Mouse (Mus musculus) intestine, embryonic 16.5 days (tissue): Measurements from ENCODE around the gene Slc25a25. TPM values are rescaled to one million over a fixed set of nuclear protein-coding genes. Genes with fewer than 3 reads are reported as not detected.

Source experiments
- ATAC-seq: fragments of 200-750 bp; cut with Nextera tagmentation; 2 replicates; pipeline ENCODE4 v1.8.0; 2017; ENCODE audit warnings: moderate TSS enrichment, moderate library complexity
- H3K27ac ChIP-seq: fragments of 300-500 bp; sonication (generic); 2 replicates; pipeline ENCODE4 v1.5.1; 2014; ENCODE audit warnings: mild to moderate bottlenecking, low read length
- H3K27me3 ChIP-seq: fragments of 300-500 bp; sonication (generic); replicated peaks from 2 replicates; pipeline ENCODE4 v1.6.1; 2014; ENCODE audit warnings: low read length, control low read depth, mixed read lengths; ENCODE audit not compliant: control insufficient read depth, insufficient read depth
- H3K36me3 ChIP-seq: fragments of 300-500 bp; sonication (generic); 2 replicates; pipeline ENCODE4 v1.6.1; 2014; ENCODE audit warnings: low read length, control low read depth; ENCODE audit not compliant: control insufficient read depth, insufficient read depth
- H3K4me1 ChIP-seq: fragments of 300-500 bp; sonication (generic); 2 replicates; pipeline ENCODE4 v1.6.1; 2014; ENCODE audit warnings: low read length, control low read depth, mixed read lengths; ENCODE audit not compliant: control insufficient read depth, insufficient read depth
- H3K4me2 ChIP-seq: fragments of 300-500 bp; sonication (generic); 2 replicates; pipeline ENCODE4 v1.6.1; 2014; ENCODE audit warnings: low read depth, low read length, control low read depth
- H3K4me3 ChIP-seq: fragments of 300-500 bp; sonication (generic); 2 replicates; pipeline ENCODE4 v1.5.1; 2014; ENCODE audit warnings: mild to moderate bottlenecking, low read length
- H3K9ac ChIP-seq: fragments of 300-500 bp; sonication (generic); 2 replicates; pipeline ENCODE4 v1.6.1; 2014; ENCODE audit warnings: low read depth, low read length
- H3K9me3 ChIP-seq: fragments of 300-500 bp; sonication (generic); 2 replicates; pipeline ENCODE4 v1.6.1; 2016; ENCODE audit warnings: low read length, control low read depth; ENCODE audit not compliant: control insufficient read depth
- WGBS: fragments of 180-500 bp; shearing (Covaris S2); extraction: QIAGEN DNeasy Blood & Tissue Kit; methylation state at CpG from one replicate; pipeline ENCODE4 v1.1.7; 2014; 5-methylcytosine and 5-hydroxymethylcytosine counted together
- polyA plus RNA-seq: library from polyadenylated mRNA; unstranded; fragments of >200 nt; fragmentation: Nextera tagmentation; extraction: Ambion mirVana; gene quantifications from 2 replicates; pipeline ENCODE4 v1.2.1, GENCODE M21; 2015

The Slc25a25 gene
- polyA plus RNA-seq, 1 experiment from 2014 or later, result 19.3 TPM

DNA sequence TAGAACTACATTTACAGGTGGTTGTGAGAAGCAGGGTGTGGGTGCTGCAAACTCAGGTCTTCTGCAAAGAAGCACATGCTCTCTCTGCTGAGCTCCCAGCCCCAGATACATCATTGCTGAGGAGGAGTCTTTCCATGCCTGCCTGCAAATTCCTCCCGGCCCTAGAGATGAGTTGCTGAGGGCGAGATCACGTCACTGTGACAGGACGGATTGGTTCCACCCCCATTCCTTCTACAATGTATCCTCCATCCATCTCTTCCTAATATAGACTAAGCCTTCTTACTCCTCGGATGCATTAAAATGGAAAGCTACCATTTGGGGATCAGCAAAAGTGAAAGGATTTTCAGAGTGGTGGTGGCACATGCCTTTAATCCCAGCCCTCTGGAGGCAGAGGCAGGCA lies 25.7 kb downstream of the Slc25a25 start:
- ATAC-seq, result no peak
- Histone ChIP-seq H3K4me3 (no peak overlapping the region), H3K9ac (no peak overlapping the region), H3K4me2 (no peak overlapping the region), H3K4me1 (peaks cover 73% of the 10 kb centered on the region), H3K27me3 (no peaks in the 10 kb centered on the region), H3K36me3 (no peaks in the 10 kb centered on the region), H3K27ac (peak overlapping the region; percentile 96), H3K9me3 (no peaks in the 10 kb centered on the region)
- 56% methylated on average over 5 of the region's 5 CpGs for WGBS

DNA sequence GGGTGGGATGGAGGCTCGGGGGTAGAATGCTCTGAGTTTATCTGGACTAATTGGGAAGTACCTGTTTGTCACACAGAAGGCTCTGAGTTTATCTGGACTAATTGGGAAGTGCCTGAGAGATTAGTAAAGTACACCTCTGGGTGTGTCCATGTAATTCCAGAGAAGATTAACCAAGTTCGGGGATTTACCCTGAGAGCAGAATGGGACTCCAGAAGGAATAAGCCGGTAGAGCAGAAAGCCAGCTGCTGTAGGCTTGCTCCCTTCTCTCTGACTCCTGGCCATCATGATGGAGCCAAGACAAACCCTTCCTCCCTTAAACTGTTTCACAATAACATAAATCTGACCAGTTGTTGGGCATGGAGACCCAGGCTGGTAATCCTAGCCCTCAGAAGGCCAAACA lies 26.4 kb downstream of the Slc25a25 start:
- Histone ChIP-seq H3K9me3 (no peaks in the 10 kb centered on the region), H3K4me3 (no peak overlapping the region), H3K4me1 (peaks cover 66% of the 10 kb centered on the region), H3K36me3 (no peaks in the 10 kb centered on the region), H3K9ac (peak overlapping the region; percentile 39), H3K4me2 (no peak overlapping the region), H3K27me3 (no peaks in the 10 kb centered on the region), H3K27ac (peak overlapping the region; percentile 96)
- 33% methylated on average over 3 of the region's 3 CpGs for WGBS
- no peak for ATAC-seq

DNA sequence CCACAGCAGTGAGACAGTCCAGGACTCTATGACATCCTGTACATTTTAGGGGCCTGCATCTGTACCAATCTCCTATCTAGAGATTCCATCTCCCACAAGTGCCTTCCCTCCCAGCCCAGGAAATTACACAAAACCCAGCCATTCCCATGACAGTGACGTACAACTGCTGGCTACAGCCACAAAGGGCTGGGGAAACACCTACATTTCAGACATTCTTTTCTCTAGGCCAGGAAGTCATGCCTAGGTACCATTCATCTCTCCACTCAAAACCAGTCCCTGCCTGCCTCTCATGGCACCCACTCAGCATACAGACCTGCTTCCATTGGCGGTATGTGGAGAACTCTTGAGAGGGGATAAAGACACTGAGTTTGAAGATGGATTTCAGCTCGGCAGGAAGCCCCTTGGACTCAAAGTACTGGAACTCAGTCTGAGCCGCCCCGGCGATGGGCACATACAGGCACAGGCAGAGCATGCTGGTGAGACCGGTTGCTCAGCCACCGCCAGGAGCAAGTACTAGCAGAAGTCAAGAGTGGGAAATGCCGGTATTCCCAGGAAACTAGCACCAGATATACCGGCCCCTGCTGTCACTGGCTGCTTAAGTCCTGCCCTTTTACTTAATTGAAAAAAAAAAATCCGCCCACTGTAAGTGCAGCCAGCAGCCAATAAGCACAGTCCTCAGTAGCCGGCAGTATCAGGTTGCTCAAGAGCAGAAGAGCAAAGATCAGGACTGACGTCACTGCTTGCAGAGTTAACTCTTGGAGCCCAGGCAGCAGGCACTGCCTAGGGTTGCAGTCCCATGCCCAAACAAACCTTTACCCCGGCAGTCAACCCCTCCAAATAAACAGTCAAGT lies 27.5 kb downstream of the Slc25a25 start:
- Histone ChIP-seq H3K4me1 (peaks cover 61% of the 10 kb centered on the region), H3K36me3 (0 out of 2 replicates have a peak, but pooled peaks cover 5% of the 10 kb centered on the region), H3K4me3 (peak overlapping the region; percentile 56), H3K9me3 (no peaks in the 10 kb centered on the region), H3K27ac (peak overlapping the region; percentile 96), H3K9ac (peak overlapping the region; percentile 66), H3K27me3 (no peaks in the 10 kb centered on the region), H3K4me2 (peak overlapping the region; percentile 88)
- peak; percentile 88 for ATAC-seq
- 1% methylated on average over 14 of the region's 14 CpGs for WGBS

DNA sequence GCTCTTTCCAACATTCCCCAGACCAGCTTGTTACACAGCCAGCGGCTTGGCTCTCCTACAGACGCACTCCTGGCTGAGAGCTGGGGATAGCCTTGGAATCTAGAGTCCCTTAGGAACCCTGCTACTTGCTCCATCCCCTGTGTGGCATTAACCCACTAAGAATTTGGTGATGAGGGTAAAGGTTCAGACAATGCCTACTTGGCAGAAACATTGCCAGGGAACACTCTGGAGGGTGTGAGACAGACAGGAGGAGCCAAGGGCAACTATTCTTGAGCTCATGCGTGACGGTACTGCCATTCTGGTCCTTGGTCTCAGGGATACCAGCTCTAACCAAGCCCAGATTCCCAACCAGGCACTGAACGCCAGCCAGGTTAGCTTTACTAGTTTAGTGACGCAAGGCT lies 29.4 kb downstream of the Slc25a25 start:
- ATAC-seq, result no peak
- Histone ChIP-seq H3K27ac (no peak overlapping the region), H3K4me2 (no peak overlapping the region), H3K36me3 (peaks cover 7% of the 10 kb centered on the region), H3K27me3 (no peaks in the 10 kb centered on the region), H3K9ac (no peak overlapping the region), H3K9me3 (no peaks in the 10 kb centered on the region), H3K4me3 (no peak overlapping the region), H3K4me1 (peaks cover 47% of the 10 kb centered on the region)
- 93% methylated on average over 6 of the region's 6 CpGs for WGBS

DNA sequence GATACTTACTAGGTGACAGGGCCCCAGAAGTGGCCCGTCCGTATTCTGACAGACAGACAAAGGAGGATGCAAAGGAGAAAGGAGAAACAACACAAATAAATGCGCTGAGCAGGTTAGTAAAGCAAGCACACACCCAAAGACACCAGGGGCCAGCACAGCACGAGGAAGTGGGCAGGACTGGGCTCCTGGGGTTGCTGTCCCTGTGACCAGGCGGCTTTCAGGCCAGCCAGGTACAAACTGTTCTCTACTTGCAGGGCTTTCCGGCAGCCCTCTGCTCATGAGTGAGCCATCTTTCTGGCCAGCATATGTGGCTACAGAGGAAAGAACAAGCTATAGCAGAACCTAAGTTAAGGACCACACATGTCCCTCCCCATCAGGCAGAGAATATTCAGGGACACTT lies 30.6 kb downstream of the Slc25a25 start:
- Histone ChIP-seq H3K9ac (no peak overlapping the region), H3K4me3 (no peak overlapping the region), H3K4me2 (no peak overlapping the region), H3K27ac (no peak overlapping the region), H3K27me3 (no peaks in the 10 kb centered on the region), H3K36me3 (peaks cover 19% of the 10 kb centered on the region), H3K4me1 (peaks cover 43% of the 10 kb centered on the region), H3K9me3 (no peaks in the 10 kb centered on the region)
- 77% methylated on average over 6 of the region's 6 CpGs for WGBS
- ATAC-seq, result no peak

DNA sequence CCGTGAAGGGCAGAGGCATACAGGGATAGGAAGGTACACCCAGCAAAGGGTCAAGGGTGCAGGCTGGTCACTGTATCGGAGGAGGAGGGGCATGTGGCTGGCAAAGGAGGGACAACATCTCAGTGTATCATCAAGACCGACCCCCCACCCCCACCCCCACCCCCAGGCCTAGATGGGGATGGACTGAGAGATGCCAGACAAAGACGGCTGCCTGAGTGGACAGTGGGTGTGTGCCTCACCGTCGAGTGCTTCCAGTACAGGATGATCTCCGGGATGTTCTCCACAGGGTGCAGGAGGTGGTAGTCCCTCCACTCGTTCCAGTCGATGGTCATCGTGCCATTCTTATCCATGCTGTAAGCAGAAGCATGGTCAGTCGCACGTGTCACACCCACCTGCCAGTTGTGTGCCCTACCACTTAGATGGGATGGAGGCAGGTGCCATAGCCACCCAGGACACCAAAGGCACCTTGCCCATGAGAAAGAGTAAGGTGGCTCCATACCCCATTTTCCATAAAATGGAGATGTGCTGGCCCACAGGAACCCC lies 31.1 kb downstream of the Slc25a25 start:
- Histone ChIP-seq H3K27ac (no peak overlapping the region), H3K4me3 (no peak overlapping the region), H3K9me3 (no peaks in the 10 kb centered on the region), H3K27me3 (no peaks in the 10 kb centered on the region), H3K9ac (no peak overlapping the region), H3K36me3 (peaks cover 24% of the 10 kb centered on the region), H3K4me2 (no peak overlapping the region), H3K4me1 (peaks cover 38% of the 10 kb centered on the region)
- ATAC-seq, result no peak
- WGBS, result 93% methylated on average over 12 of the region's 12 CpGs

DNA sequence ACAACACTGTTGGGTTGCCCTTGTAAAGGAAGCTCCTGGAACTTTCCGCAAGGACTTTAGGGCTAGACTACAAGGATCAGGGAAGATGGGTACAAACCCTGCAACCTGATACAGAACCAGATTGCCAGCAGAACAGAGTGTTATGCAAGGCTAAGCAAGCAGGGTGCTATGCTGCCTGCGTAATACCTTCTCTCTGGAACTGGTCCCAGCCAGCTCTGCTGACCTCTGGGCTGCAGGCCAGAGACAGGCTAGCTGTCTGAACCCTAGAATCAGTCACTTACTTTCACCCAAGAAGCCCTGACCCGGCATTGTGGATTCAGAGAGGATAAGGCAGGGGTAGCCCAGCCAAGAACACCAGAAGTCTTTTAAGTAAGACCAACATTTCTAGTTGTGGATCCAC lies 31.9 kb downstream of the Slc25a25 start:
- Histone ChIP-seq H3K4me1 (peaks cover 30% of the 10 kb centered on the region), H3K9ac (no peak overlapping the region), H3K27ac (peak overlapping the region; percentile 61), H3K36me3 (peaks cover 25% of the 10 kb centered on the region), H3K9me3 (no peaks in the 10 kb centered on the region), H3K27me3 (no peaks in the 10 kb centered on the region), H3K4me2 (no peak overlapping the region), H3K4me3 (no peak overlapping the region)
- 87% methylated on average over 3 of the region's 3 CpGs for WGBS
- no peak for ATAC-seq

DNA sequence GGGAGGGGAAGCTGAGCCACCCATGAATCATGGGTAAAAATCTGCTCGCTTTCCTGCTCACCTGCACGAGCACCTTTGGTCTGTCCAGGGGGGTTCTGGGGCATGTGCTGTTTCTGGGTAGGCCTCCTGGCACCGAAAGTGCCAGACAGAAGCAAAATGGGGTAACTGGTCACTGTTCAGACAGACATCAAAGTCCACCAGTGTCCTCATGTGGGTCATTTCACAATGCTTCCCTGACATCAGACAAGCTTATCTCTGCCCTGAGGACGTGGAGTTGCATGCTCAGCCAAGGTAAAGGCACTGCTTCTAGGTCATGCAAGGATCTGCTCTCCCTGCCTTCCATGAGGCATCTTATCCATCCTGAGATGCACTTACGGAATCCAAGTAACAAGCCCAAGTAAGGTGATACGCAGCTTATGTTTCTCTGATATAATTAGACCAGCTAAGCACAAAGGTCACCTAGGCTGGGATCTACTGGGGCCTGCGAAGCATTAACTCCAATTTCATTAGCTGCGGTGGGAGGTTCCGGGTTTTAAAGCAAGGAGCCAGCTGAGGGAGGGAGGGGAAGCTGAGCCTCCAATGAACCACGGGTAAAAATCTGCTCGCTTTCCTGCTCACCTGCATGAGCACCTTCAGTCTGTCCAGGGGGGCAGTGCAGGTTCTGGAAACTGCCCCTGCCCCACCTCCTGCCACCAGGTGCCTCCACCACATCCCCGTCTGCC lies 32.7 kb downstream of the Slc25a25 start:
- H3K4me1 ChIP-seq, result peaks cover 25% of the 10 kb centered on the region
- ATAC-seq, result peak; percentile 60
- H3K4me2 ChIP-seq, result no peak overlapping the region
- H3K36me3 ChIP-seq, result peaks cover 31% of the 10 kb centered on the region
- no peaks in the 10 kb centered on the region for H3K27me3 ChIP-seq
- H3K4me3 ChIP-seq, result no peak overlapping the region
- 77% methylated on average over 12 of the region's 12 CpGs for WGBS
- H3K9me3 ChIP-seq, result no peaks in the 10 kb centered on the region
- no peak overlapping the region for H3K9ac ChIP-seq
- H3K27ac ChIP-seq, result peak overlapping the region; percentile 61

DNA sequence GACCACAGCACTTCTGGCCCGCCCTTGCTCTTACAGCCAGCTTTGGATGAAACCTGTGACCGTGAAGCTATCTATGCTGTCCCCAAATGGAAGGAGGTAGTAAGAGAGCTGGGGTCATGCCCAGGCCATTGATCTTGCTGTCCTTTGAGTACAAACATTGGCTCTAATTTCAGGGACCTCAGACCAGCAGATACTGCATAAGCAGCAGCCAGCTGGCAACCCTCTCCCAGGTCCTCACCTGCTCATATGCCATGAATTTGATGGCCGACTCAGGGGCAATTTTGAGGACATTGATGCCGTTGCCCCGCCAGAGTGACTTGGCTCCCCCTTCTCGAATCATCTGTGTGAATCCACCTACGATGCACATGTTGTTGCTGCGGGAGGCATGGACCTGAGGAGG lies 33.8 kb downstream of the Slc25a25 start:
- H3K36me3 ChIP-seq, result peaks cover 31% of the 10 kb centered on the region
- no peak overlapping the region for H3K9ac ChIP-seq
- H3K27me3 ChIP-seq, result no peaks in the 10 kb centered on the region
- H3K27ac ChIP-seq, result no peak overlapping the region
- ATAC-seq, result no peak
- peaks cover 14% of the 10 kb centered on the region; the same call in 1 of the 2 replicates for H3K4me1 ChIP-seq
- 89% methylated on average over 8 of the region's 8 CpGs for WGBS
- H3K9me3 ChIP-seq, result no peaks in the 10 kb centered on the region
- H3K4me2 ChIP-seq, result no peak overlapping the region
- no peak overlapping the region for H3K4me3 ChIP-seq
